Mouse (Mus musculus): ENCODE measurements around the gene Mlxipl. TPM values are rescaled to one million over a fixed set of nuclear protein-coding genes. Genes with fewer than 3 reads are reported as not detected.

Gene Mlxipl
- polyA plus RNA-seq, 1 experiment from 2014 or later = 1.7 TPM

DNA sequence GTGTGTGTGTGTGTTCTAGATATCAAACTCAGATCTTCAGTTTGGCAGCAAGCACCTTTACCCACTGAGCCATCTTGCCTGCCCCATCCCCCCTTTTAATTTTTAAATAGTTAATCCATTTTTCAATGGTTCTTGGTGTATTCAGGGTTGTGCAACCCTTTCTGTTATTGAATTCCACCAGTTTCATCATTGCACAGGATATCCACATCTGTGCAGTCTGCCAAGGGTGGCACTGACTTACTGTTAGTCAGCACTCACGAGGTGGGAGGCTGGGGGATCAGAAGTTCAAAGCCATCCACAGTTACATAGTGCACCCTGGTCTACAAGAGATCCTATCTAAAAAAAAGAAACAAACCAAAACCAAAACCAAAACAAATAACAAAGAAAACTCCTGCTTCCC lies 11.3 kb downstream of the Mlxipl start:
- Histone ChIP-seq H3K4me3 (no peak overlapping the region), H3K4me1 (replicated peaks) (no peaks in the 10 kb centered on the region), H3K27me3 (ENCODE audit: insufficient read depth, poor library complexity, severe bottlenecking) (peaks cover 14% of the 10 kb centered on the region), H3K36me3 (no peaks in the 10 kb centered on the region), H3K27ac (no peak overlapping the region), H3K9me3 (no peaks in the 10 kb centered on the region)
- WGBS = 78% methylated on average over 1 of the region's 1 CpGs
- no peak for DNase-seq (ENCODE audit: low spot score)

DNA sequence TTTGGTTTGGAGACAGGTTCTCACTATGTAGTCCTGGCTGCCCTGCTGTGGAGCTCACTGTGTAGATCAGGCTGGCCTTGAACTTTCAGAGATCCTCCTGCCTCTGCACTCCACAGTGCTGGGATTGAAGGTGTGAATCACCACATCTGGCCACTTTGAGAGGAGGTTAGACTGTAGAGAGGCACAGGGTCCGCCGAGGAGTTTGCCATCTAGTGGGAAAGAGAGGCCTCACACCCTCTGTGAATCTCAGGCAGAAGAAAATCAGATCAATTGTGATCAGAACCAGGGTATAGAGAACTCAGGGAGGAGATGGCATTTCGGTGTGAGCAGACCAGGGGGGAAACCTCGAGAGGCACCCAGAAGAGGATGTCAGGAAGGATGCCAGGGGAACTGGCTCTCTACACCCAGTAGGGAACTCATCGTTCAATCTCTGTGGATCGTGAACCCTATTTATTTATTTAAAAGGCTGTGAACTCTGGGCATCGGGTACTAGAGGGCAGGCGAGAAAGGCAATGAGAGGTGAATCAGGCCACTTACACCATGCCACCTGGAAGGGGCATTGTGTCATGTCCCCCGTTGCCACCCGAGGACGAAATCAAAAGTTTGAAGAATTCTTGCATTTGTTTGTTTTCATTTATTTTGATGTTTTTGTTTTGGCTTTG lies 14.4 kb downstream of the Mlxipl start:
- Histone ChIP-seq H3K9me3 (no peaks in the 10 kb centered on the region), H3K36me3 (no peaks in the 10 kb centered on the region), H3K27ac (no peak overlapping the region), H3K4me3 (no peak overlapping the region), H3K4me1 (replicated peaks) (peaks cover 24% of the 10 kb centered on the region), H3K27me3 (ENCODE audit: insufficient read depth, poor library complexity, severe bottlenecking) (peaks cover 45% of the 10 kb centered on the region)
- peak; percentile 25 for DNase-seq (ENCODE audit: low spot score)
- WGBS = 67% methylated on average over 11 of the region's 11 CpGs

DNA sequence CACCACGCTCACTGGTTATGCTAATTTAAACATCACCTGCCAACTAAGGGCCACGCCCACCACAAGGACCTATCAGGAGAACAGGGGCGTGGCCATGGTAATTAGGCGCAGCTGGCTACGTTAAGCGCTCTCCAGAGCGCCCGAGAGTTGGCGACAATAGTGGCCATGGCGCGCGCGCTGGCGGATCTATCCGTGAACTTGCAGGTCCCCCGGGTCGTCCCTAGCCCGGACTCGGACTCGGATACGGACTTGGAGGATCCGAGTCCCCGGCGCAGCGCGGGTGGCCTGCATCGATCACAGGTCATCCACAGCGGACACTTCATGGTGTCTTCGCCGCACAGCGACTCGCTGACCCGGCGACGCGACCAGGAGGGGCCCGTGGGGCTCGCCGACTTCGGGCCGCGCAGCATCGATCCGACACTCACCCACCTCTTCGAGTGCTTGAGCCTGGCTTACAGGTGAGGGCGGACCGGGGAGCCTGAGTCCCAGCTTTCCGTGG lies 17.1 kb downstream of the Mlxipl start:
- WGBS = under 1% methylated on average over 48 of the region's 48 CpGs
- Histone ChIP-seq H3K9me3 (no peaks in the 10 kb centered on the region), H3K36me3 (no peaks in the 10 kb centered on the region), H3K4me3 (peak overlapping the region; percentile 60), H3K27ac (peak overlapping the region; percentile 76), H3K27me3 (ENCODE audit: insufficient read depth, poor library complexity, severe bottlenecking) (peaks cover 67% of the 10 kb centered on the region), H3K4me1 (replicated peaks) (peaks cover 24% of the 10 kb centered on the region)
- peak; percentile 87 for DNase-seq (ENCODE audit: low spot score)

DNA sequence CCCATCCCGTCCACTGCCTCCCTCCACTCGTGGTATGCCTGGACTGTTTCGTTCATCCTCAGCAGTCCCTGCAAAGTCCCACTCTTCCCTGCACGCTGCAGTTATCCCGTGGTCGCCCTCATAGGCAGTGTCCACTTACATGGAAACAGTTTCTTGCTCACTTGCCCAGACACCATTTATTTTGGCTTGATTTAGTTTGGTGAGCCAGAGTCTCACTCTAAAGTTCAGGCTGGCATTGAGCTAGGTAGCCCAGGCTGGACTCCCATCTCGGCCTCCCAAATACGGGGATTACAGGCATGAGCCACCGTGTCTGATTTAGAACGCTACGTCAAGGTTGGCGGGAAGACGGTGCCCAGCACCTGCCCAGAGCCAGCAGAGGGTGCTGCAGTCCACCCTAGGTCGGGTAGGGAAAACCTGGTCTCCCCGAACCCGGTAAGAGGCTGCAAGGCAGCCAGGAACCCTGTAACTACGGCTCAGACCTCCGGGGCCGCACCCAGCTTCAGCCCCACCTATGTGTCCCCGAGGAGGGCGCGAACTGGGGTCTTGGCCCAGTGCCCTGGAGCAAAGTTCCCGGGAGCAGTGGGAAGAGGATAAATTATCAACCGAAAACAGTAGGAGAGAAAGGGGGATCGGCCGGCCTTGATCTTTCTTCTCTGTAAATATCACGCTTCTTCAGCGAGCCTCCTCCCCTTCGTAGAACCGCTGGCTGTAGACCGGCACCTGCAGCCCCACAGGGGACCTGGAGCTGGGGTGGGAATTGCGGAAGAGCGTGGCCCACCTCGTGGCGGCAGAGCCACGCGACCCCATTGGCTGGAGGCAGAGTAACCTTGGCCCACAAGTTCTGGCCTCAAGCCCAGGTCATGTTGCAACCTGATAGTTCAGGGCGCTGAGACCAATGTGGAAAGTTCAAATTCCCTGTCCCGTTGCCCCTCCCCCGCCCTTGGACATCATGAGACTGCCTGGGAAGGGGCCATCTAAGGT lies 18.1 kb downstream of the Mlxipl start:
- no peaks in the 10 kb centered on the region for H3K36me3 ChIP-seq
- DNase-seq (ENCODE audit: low spot score) = peak; percentile 64
- peaks cover 67% of the 10 kb centered on the region for H3K27me3 ChIP-seq (ENCODE audit: insufficient read depth, poor library complexity, severe bottlenecking)
- peaks cover 24% of the 10 kb centered on the region for H3K4me1 ChIP-seq (replicated peaks)
- 0 out of 2 replicates have a peak overlapping the region, but pooled peaks have one; percentile 76 for H3K27ac ChIP-seq
- no peaks in the 10 kb centered on the region for H3K9me3 ChIP-seq
- WGBS = 9% methylated on average over 40 of the region's 40 CpGs
- peak overlapping the region; percentile 60 for H3K4me3 ChIP-seq

DNA sequence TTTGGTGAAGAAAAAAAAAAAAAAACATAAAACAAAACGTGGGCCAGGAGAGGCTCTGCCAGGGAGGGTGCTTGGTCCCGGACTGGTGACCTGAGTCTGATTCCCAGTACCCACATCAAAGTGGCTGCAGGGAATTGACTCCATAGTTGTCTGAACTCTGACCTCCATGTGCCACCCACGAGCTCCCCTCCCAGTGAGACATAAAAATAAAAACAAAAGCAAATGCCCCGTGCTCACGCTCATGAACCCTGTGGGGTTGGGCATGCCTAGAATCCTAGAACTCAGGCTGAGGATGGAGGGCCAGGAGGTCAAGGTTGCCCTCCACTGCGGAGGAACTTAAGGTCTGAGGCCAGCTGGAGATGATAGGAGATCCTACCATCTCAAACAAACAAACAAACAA lies 19.3 kb downstream of the Mlxipl start:
- no peaks in the 10 kb centered on the region for H3K9me3 ChIP-seq
- no peaks in the 10 kb centered on the region for H3K36me3 ChIP-seq
- WGBS = 58% methylated on average over 6 of the region's 6 CpGs
- H3K27me3 ChIP-seq (ENCODE audit: insufficient read depth, poor library complexity, severe bottlenecking) = peaks cover 70% of the 10 kb centered on the region
- H3K27ac ChIP-seq = no peak overlapping the region
- no peak for DNase-seq (ENCODE audit: low spot score)
- H3K4me3 ChIP-seq = no peak overlapping the region
- H3K4me1 ChIP-seq (replicated peaks) = peaks cover 24% of the 10 kb centered on the region

DNA sequence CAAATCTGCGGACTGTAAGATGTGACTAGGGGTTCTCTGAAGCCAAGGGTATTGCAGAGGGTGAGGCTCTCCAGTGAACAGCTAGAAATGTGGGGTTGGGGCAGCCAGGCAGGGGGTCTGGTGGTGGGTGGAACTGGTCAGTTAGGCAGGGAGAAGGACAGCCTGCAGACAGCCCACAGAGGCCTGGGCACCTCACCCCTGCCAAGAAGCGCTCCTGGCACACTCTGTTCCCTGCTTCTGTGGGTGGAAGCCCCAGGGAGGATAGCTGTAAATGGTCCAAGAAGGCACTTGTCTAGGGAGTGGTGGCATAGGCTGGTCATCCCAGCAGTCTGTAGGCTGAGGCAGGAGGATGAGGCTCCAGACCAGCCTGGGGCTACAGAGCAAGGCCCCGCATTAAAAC lies 19.7 kb downstream of the Mlxipl start:
- Histone ChIP-seq H3K9me3 (no peaks in the 10 kb centered on the region), H3K4me3 (no peak overlapping the region), H3K36me3 (no peaks in the 10 kb centered on the region), H3K27me3 (ENCODE audit: insufficient read depth, poor library complexity, severe bottlenecking) (peaks cover 70% of the 10 kb centered on the region), H3K4me1 (replicated peaks) (peaks cover 24% of the 10 kb centered on the region), H3K27ac (no peak overlapping the region)
- WGBS = 91% methylated on average over 3 of the region's 3 CpGs
- no peak for DNase-seq (ENCODE audit: low spot score)

DNA sequence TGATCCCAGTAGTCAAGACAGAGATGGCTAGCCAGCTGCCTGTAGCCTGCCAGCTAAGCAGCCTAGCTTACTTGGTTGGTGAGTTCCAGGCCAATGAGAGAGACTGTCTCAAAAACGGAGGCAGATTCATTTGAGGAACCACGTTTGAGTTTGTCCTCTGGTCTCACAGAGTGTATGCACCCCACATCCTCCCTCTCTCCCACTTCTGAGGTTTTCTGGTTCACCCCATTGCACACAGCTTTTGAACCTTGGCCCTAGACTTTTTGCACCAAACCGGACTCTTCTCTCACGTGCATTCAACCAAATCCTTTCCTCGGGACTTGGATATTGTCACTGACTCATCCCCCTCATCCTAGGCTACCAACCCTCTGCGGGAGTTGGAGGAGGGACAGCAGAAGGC lies 20.3 kb downstream of the Mlxipl start:
- H3K27me3 ChIP-seq (ENCODE audit: insufficient read depth, poor library complexity, severe bottlenecking) = peaks cover 66% of the 10 kb centered on the region
- WGBS = 62% methylated on average over 6 of the region's 6 CpGs

DNA sequence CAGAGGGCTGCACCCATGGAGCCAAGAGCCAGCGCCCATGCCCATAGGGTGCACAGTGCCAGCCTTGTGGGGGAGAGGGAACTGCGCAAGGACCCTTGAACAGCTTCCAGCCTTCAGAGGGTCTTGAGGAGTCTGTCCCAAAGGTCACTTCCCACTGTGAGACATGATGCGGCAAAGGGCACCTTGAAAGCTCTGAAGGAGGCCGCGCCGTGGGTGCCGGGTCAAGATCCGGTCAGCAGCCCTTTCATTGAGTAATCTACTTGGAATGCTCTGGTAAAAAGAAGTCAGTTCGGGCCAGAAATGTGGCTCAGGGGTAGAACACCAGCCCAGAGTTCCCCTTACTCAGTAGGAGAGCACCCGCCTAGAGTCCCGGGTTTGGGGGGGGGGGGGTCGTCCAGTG lies 24.1 kb downstream of the Mlxipl start:
- no peak for DNase-seq (ENCODE audit: low spot score)
- Histone ChIP-seq H3K9me3 (no peaks in the 10 kb centered on the region), H3K27ac (no peak overlapping the region), H3K4me1 (replicated peaks) (0 out of 2 replicates have a peak, but pooled peaks cover 2% of the 10 kb centered on the region), H3K36me3 (no peaks in the 10 kb centered on the region), H3K27me3 (ENCODE audit: insufficient read depth, poor library complexity, severe bottlenecking) (peaks cover 29% of the 10 kb centered on the region), H3K4me3 (no peak overlapping the region)
- WGBS = 85% methylated on average over 12 of the region's 12 CpGs

More for the DNA sequence above, 20.3 kb downstream of the Mlxipl start:
- DNase-seq (ENCODE audit: low spot score) = no peak
- Histone ChIP-seq H3K27ac (no peak overlapping the region), H3K36me3 (no peaks in the 10 kb centered on the region), H3K4me3 (no peak overlapping the region), H3K9me3 (no peaks in the 10 kb centered on the region), H3K4me1 (replicated peaks) (peaks cover 24% of the 10 kb centered on the region)

DNA sequence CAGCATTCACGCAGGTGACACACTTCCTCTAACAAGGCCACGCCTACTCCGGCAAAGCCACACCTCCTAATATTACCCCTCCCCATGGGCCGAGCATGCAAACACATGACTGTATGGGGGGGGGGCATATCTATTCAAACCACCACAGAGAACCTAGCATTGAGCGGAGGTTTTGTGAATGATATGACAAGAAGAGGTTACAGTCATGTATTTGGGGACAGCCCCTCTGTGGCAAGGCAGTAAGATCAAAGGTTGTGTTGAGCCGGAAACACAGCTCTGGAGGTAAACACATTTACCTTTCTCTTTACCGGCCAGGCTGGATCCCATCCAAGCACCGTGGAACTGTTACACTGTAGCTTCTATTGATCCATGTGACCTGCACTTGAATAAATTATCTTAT lies 25.6 kb downstream of the Mlxipl start:
- H3K9me3 ChIP-seq = no peaks in the 10 kb centered on the region
- peaks cover 14% of the 10 kb centered on the region for H3K27me3 ChIP-seq (ENCODE audit: insufficient read depth, poor library complexity, severe bottlenecking)
- no peak overlapping the region for H3K4me3 ChIP-seq
- no peaks in the 10 kb centered on the region for H3K36me3 ChIP-seq
- H3K27ac ChIP-seq = no peak overlapping the region
- WGBS = 88% methylated on average over 8 of the region's 8 CpGs
- 0 out of 2 replicates have a peak, but pooled peaks cover 3% of the 10 kb centered on the region for H3K4me1 ChIP-seq (replicated peaks)
- DNase-seq (ENCODE audit: low spot score) = no peak

DNA sequence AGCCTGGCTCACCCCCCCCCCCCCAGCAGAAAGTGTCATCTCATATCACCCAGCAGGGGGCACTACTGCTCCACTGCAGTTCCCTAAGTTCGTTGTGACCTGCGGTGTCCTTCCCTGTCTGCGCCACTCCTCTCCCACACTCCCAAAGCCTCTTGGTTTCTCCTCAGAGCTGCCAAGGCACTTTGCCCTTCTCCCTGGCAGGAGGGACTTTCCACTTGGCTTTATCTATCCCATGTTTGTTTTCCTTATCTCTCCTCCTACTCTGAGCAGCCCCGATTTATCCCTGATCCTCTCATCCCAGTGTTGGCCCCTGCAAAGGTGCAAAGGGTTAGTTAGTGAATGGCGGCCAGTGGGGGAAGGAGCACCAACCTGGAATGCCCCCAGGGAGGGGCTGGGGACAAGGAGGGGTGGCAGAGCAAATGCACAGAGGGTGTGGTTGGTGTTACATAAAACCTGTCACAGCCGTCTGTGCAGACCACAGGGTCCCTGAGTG lies 28.9 kb downstream of the Mlxipl start:
- no peaks in the 10 kb centered on the region for H3K36me3 ChIP-seq
- H3K27ac ChIP-seq = no peak overlapping the region
- WGBS = 28% methylated on average over 6 of the region's 6 CpGs
- H3K4me1 ChIP-seq (replicated peaks) = 0 out of 2 replicates have a peak, but pooled peaks cover 3% of the 10 kb centered on the region
- no peaks in the 10 kb centered on the region for H3K9me3 ChIP-seq
- no peak overlapping the region for H3K4me3 ChIP-seq
- DNase-seq (ENCODE audit: low spot score) = peak; percentile 59
- peaks cover 26% of the 10 kb centered on the region for H3K27me3 ChIP-seq (ENCODE audit: insufficient read depth, poor library complexity, severe bottlenecking)

DNA sequence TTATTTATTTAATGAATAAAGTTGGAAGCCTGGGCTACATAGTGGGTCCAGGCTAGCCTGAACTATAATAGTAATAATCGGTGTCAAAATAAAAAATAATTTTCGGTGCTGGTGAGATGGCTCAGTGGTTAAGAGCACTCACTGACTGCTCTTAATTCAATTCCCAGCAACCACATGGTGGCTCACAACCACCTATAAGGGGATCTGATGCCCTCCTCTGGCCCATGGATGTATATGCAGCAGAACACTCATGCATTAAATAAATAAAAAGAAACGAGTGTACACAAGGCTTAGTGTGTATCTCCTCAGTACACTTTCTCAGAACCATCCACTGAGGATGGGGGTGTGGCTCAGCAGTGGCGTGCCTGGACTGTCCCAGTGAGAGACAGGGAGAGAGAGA lies 31.1 kb downstream of the Mlxipl start:
- Histone ChIP-seq H3K4me3 (no peak overlapping the region), H3K27me3 (ENCODE audit: insufficient read depth, poor library complexity, severe bottlenecking) (peaks cover 25% of the 10 kb centered on the region), H3K4me1 (replicated peaks) (0 out of 2 replicates have a peak, but pooled peaks cover 3% of the 10 kb centered on the region), H3K27ac (no peak overlapping the region), H3K36me3 (no peaks in the 10 kb centered on the region), H3K9me3 (no peaks in the 10 kb centered on the region)
- no peak for DNase-seq (ENCODE audit: low spot score)
- WGBS = 68% methylated on average over 4 of the region's 4 CpGs

DNA sequence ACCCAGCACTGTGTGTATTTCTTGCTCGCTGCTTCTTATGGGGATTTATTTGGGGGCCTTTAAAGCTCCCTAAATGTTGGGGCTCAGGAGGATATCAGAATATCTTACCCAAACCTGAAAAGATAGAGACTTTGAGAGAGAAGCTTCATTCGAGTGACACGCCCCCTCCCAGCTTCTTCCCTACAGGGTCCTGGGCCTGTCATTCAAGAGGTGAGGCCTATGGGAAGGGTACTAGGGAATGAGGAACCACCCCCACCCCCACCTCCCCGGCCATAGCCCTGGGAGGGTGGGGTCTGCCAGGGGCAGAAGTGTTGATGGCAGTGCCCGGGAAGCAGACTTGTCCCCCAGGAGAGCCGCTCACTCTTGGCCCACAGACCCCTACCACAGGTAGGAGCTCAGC lies 36.4 kb downstream of the Mlxipl start:
- H3K27me3 ChIP-seq (ENCODE audit: insufficient read depth, poor library complexity, severe bottlenecking) = peaks cover 21% of the 10 kb centered on the region
- 52% methylated on average over 6 of the region's 6 CpGs for WGBS
- no peak overlapping the region for H3K4me3 ChIP-seq
- H3K4me1 ChIP-seq (replicated peaks) = no peaks in the 10 kb centered on the region
- H3K9me3 ChIP-seq = no peaks in the 10 kb centered on the region
- no peak overlapping the region for H3K27ac ChIP-seq
- H3K36me3 ChIP-seq = no peaks in the 10 kb centered on the region
- no peak for DNase-seq (ENCODE audit: low spot score)

DNA sequence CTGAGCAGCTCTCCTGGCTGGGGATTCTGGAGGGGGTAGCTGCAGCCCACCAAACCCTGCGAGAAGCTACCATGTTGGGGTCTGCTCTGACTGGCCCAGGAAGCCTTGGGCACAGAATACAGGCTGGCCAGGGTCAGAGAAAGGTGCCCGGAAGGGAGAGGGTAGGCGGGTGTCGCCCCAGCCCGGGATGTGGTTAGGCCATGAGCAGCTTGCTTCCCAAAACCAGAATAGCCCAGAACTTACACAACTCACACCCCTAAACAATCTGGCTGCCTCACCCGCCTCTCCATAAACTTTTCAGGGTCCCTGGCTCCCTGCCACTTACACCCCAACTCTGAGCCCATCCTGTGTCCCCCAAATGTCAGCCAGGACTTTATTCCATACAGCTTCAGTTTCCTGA lies 38.0 kb downstream of the Mlxipl start:
- Histone ChIP-seq H3K4me3 (no peak overlapping the region), H3K27ac (no peak overlapping the region), H3K4me1 (replicated peaks) (no peaks in the 10 kb centered on the region), H3K9me3 (no peaks in the 10 kb centered on the region), H3K27me3 (ENCODE audit: insufficient read depth, poor library complexity, severe bottlenecking) (peaks cover 20% of the 10 kb centered on the region), H3K36me3 (no peaks in the 10 kb centered on the region)
- DNase-seq (ENCODE audit: low spot score) = no peak
- WGBS = 79% methylated on average over 6 of the region's 6 CpGs

Measured in hindbrain, embryonic 10.5 days (tissue).